Mouse (Mus musculus) gastrocnemius, postnatal 36 days (tissue): ENCODE measurements at regions not wholly inside any gene's neighbourhood (a gene's known extent, or its start where the extent isn't known, plus 50 kb on each side); places are given as distances from the start of the nearest gene placed in this dataset.
A peak's percentile ranks its signal among the peaks of the same experiment; 100 is the strongest.

Experiments used
- DNase-seq, 2 experiments: peaks; one replicate each; pipeline ENCODE4 v3.0.0; 2022
- intact Hi-C: fragments of 180-260 bp; cut with DNase I; formaldehyde crosslinking; loops from one replicate; pipeline ENCODE4 v1.15.1; 2025

- DNase-seq = no peak
- intact Hi-C loops = loop anchor here (5.0 to 10.0 kb wide), 2 partner anchors 265 to 437 kb away; no protein-coding TSS in a partner anchor
These were observed 175.0 kb downstream of the Rps12 start for GRCm38 (mm10) chr10:23612030-23612429.

- DNase-seq = peak; percentile 38 to 42
- intact Hi-C loops = loop anchor here (2.0 to 10.0 kb wide), 4 partner anchors 264 to 524 kb away; no protein-coding TSS in a partner anchor
These were observed 175.9 kb downstream of the Rps12 start for GRCm38 (mm10) chr10:23611183-23611582.

GRCm38 (mm10) chr10:23610485-23610884, 176.6 kb downstream of the Rps12 start:
- no peak for DNase-seq
- intact Hi-C loops = loop anchor here (2.0 to 10.0 kb wide), 4 partner anchors 263 to 524 kb away; no protein-coding TSS in a partner anchor

GRCm38 (mm10) chr10:23610046-23610445, 177.0 kb downstream of the Rps12 start:
- DNase-seq = no peak
- intact Hi-C loops = loop anchor here (2.0 to 10.0 kb wide), 4 partner anchors 263 to 523 kb away; no protein-coding TSS in a partner anchor

GRCm38 (mm10) chr10:23609270-23609914, 177.7 kb downstream of the Rps12 start:
- intact Hi-C loops = loop anchor here (5.0 kb wide), 1 partner anchor 62 kb away; no protein-coding TSS in a partner anchor
- peak; percentile 18 to 19 for DNase-seq

- intact Hi-C loops = no loop called here
- DNase-seq = no peak
These were observed 186.4 kb downstream of the Rps12 start for GRCm38 (mm10) chr10:23600701-23601100.

GRCm38 (mm10) chr10:23595541-23595940, 191.5 kb downstream of the Rps12 start:
- DNase-seq = no peak
- intact Hi-C loops = no loop called here

- intact Hi-C loops = no loop called here
- DNase-seq = no peak
These were observed 206.8 kb downstream of the Rps12 start for GRCm38 (mm10) chr10:23580230-23580629.

GRCm38 (mm10) chr10:23571013-23571412, 216.1 kb downstream of the Rps12 start:
- no peak for DNase-seq
- intact Hi-C loops = no loop called here

- DNase-seq = no peak
- intact Hi-C loops = no loop called here
These were observed 217.7 kb downstream of the Rps12 start for GRCm38 (mm10) chr10:23569386-23569785.

GRCm38 (mm10) chr10:23562273-23562885, 211.8 kb upstream of the Eya4 start:
- intact Hi-C loops = no loop called here
- DNase-seq = no peak

- intact Hi-C loops = no loop called here
- no peak for DNase-seq
These were observed 209.5 kb upstream of the Eya4 start for GRCm38 (mm10) chr10:23559980-23560658.

GRCm38 (mm10) chr10:23557828-23558227, 207.2 kb upstream of the Eya4 start:
- DNase-seq = no peak
- intact Hi-C loops = no loop called here

- DNase-seq = no peak
- intact Hi-C loops = loop anchor here (5.0 kb wide), 1 partner anchor 58 kb away; no protein-coding TSS in a partner anchor
These were observed 198.6 kb upstream of the Eya4 start for GRCm38 (mm10) chr10:23549207-23549606.

GRCm38 (mm10) chr10:23548322-23548721, 197.7 kb upstream of the Eya4 start:
- DNase-seq = no peak
- intact Hi-C loops = loop anchor here (5.0 kb wide), 1 partner anchor 59 kb away; no protein-coding TSS in a partner anchor

GRCm38 (mm10) chr10:23542712-23543111, 192.1 kb upstream of the Eya4 start:
- intact Hi-C loops = no loop called here
- DNase-seq = peak in 1 of 2 experiments; percentile 14

- intact Hi-C loops = no loop called here
- peak; percentile 18 to 30 for DNase-seq
These were observed 191.3 kb upstream of the Eya4 start for GRCm38 (mm10) chr10:23541914-23542313.

GRCm38 (mm10) chr10:23534636-23535035, 184.1 kb upstream of the Eya4 start:
- intact Hi-C loops = no loop called here
- no peak for DNase-seq

GRCm38 (mm10) chr10:23531964-23532758, 181.6 kb upstream of the Eya4 start:
- no peak for DNase-seq
- intact Hi-C loops = no loop called here

- DNase-seq = no peak
- intact Hi-C loops = no loop called here
These were observed 180.1 kb upstream of the Eya4 start for GRCm38 (mm10) chr10:23530715-23531114.
